Mouse (Mus musculus) forebrain, embryonic 10.5 days (tissue): ENCODE results near the gene Slc19a1. TPM values are rescaled to one million over a fixed set of nuclear protein-coding genes. Genes with fewer than 3 reads are reported as not detected.
A peak's percentile ranks its signal among the peaks of the same experiment; 100 is the strongest.

Experiments used
- DNase-seq: peaks from one replicate; pipeline ENCODE4 v3.0.0-alpha.2; 2017; ENCODE audit warnings: low spot score; ENCODE audit errors: extremely low spot score
- H3K27ac ChIP-seq: fragments of 300-500 bp; sonication (generic); 2 replicates; pipeline ENCODE4 v1.5.1; 2016; ENCODE audit warnings: mild to moderate bottlenecking
- H3K27me3 ChIP-seq: fragments of 300-500 bp; sonication (generic); 2 replicates; pipeline ENCODE4 v1.6.1; 2016; ENCODE audit warnings: mild to moderate bottlenecking; ENCODE audit not compliant: poor library complexity, severe bottlenecking
- H3K36me3 ChIP-seq: fragments of 300-500 bp; sonication (generic); replicated peaks from 2 replicates; pipeline ENCODE4 v1.6.1; 2016; ENCODE audit warnings: mild to moderate bottlenecking, moderate library complexity
- H3K4me1 ChIP-seq: fragments of 300-500 bp; sonication (generic); 2 replicates; pipeline ENCODE4 v1.6.1; 2016
- H3K4me3 ChIP-seq: fragments of 300-500 bp; sonication (generic); 2 replicates; pipeline ENCODE4 v1.5.1; 2016; ENCODE audit warnings: mild to moderate bottlenecking, moderate library complexity
- H3K9me3 ChIP-seq: fragments of 300-500 bp; sonication (generic); 2 replicates; pipeline ENCODE4 v1.6.1; 2016; ENCODE audit warnings: mild to moderate bottlenecking, moderate library complexity
- WGBS: fragments of 180-500 bp; shearing (Covaris S2); methylation state at CpG from one replicate; pipeline ENCODE4 v1.1.7; 2016; 5-methylcytosine and 5-hydroxymethylcytosine counted together
- polyA plus RNA-seq: library from polyadenylated mRNA; unstranded; fragments of >200 nt; fragmentation: Nextera tagmentation; extraction: Ambion mirVana; gene quantifications from 2 replicates; pipeline ENCODE4 v1.2.1, GENCODE M21; 2016

Slc19a1 gene
- polyA plus RNA-seq, 1 experiment from 2014 or later = 44.4 TPM

- WGBS = 40% methylated on average over 17 of the region's 17 CpGs
- no peak overlapping the region for H3K27ac ChIP-seq
Measured at GRCm38 (mm10) chr10:77021399-77022052, 10.5 kb upstream of the Slc19a1 start.

GRCm38 (mm10) chr10:77022301-77023130 lies 9.5 kb upstream of the Slc19a1 start:
- DNase-seq = no peak
- 90% methylated on average over 13 of the region's 13 CpGs for WGBS
- H3K36me3 ChIP-seq = no peaks in the 10 kb centered on the region
- peaks cover 5% of the 10 kb centered on the region for H3K4me1 ChIP-seq
- 0 out of 2 replicates have a peak, but pooled peaks cover 4% of the 10 kb centered on the region for H3K27me3 ChIP-seq
- H3K9me3 ChIP-seq = no peaks in the 10 kb centered on the region
- H3K4me3 ChIP-seq = no peak overlapping the region
- no peak overlapping the region for H3K27ac ChIP-seq

More at GRCm38 (mm10) chr10:77021399-77022052, 10.5 kb upstream of the Slc19a1 start:
- DNase-seq = peak; percentile 84
- Histone ChIP-seq H3K4me3 (peak overlapping the region; percentile 26), H3K9me3 (no peaks in the 10 kb centered on the region), H3K36me3 (no peaks in the 10 kb centered on the region), H3K27me3 (0 out of 2 replicates have a peak, but pooled peaks cover 4% of the 10 kb centered on the region), H3K4me1 (peaks cover 5% of the 10 kb centered on the region)

GRCm38 (mm10) chr10:77024231-77024630 lies 7.8 kb upstream of the Slc19a1 start:
- Histone ChIP-seq H3K27ac (no peak overlapping the region), H3K4me3 (no peak overlapping the region), H3K36me3 (no peaks in the 10 kb centered on the region), H3K9me3 (no peaks in the 10 kb centered on the region), H3K27me3 (0 out of 2 replicates have a peak, but pooled peaks cover 4% of the 10 kb centered on the region), H3K4me1 (peaks cover 5% of the 10 kb centered on the region)
- WGBS = 88% methylated on average over 5 of the region's 5 CpGs
- no peak for DNase-seq

- H3K4me1 ChIP-seq = peaks cover 3% of the 10 kb centered on the region
- H3K36me3 ChIP-seq = no peaks in the 10 kb centered on the region
- WGBS = 78% methylated on average over 3 of the region's 3 CpGs
- H3K9me3 ChIP-seq = no peaks in the 10 kb centered on the region
- H3K27ac ChIP-seq = no peak overlapping the region
- peaks cover 25% of the 10 kb centered on the region for H3K27me3 ChIP-seq
- no peak for DNase-seq
- H3K4me3 ChIP-seq = no peak overlapping the region
Measured at GRCm38 (mm10) chr10:77026944-77027343, 5.1 kb upstream of the Slc19a1 start.

GRCm38 (mm10) chr10:77028782-77029296 lies 3.2 kb upstream of the Slc19a1 start:
- peaks cover 25% of the 10 kb centered on the region for H3K27me3 ChIP-seq
- no peaks in the 10 kb centered on the region for H3K9me3 ChIP-seq
- no peaks in the 10 kb centered on the region for H3K36me3 ChIP-seq
- peaks cover 15% of the 10 kb centered on the region for H3K4me1 ChIP-seq
- WGBS = 81% methylated on average over 6 of the region's 6 CpGs
- H3K27ac ChIP-seq = no peak overlapping the region
- H3K4me3 ChIP-seq = no peak overlapping the region
- DNase-seq = no peak

GRCm38 (mm10) chr10:77029761-77030160 lies 2.3 kb upstream of the Slc19a1 start:
- Histone ChIP-seq H3K36me3 (no peaks in the 10 kb centered on the region), H3K27me3 (peaks cover 25% of the 10 kb centered on the region), H3K27ac (no peak overlapping the region), H3K9me3 (no peaks in the 10 kb centered on the region), H3K4me1 (peaks cover 24% of the 10 kb centered on the region), H3K4me3 (no peak overlapping the region)
- whole genome bisulfite sequencing = 89% methylated on average over 4 of the region's 4 CpGs
- no peak for DNase-seq

- H3K27ac ChIP-seq = no peak overlapping the region
- WGBS = 92% methylated on average over 5 of the region's 5 CpGs
- peaks cover 31% of the 10 kb centered on the region for H3K4me1 ChIP-seq
- H3K36me3 ChIP-seq = no peaks in the 10 kb centered on the region
- no peak for DNase-seq
- H3K4me3 ChIP-seq = no peak overlapping the region
- no peaks in the 10 kb centered on the region for H3K9me3 ChIP-seq
- peaks cover 25% of the 10 kb centered on the region for H3K27me3 ChIP-seq
Measured at GRCm38 (mm10) chr10:77030666-77031065, 1.4 kb upstream of the Slc19a1 start.

GRCm38 (mm10) chr10:77032591-77033322 lies 716 bp downstream of the Slc19a1 start:
- no peaks in the 10 kb centered on the region for H3K9me3 ChIP-seq
- under 1% methylated on average over 49 of the region's 49 CpGs for WGBS
- H3K27me3 ChIP-seq = peaks cover 25% of the 10 kb centered on the region
- peak overlapping the region; percentile 90 for H3K27ac ChIP-seq
- peak; percentile 93 for DNase-seq
- peaks cover 35% of the 10 kb centered on the region for H3K4me1 ChIP-seq
- H3K4me3 ChIP-seq = peak overlapping the region; percentile 83
- H3K36me3 ChIP-seq = peaks cover 15% of the 10 kb centered on the region

- peaks cover 35% of the 10 kb centered on the region for H3K4me1 ChIP-seq
- H3K36me3 ChIP-seq = peaks cover 22% of the 10 kb centered on the region
- no peaks in the 10 kb centered on the region for H3K9me3 ChIP-seq
- WGBS = 1% methylated on average over 30 of the region's 30 CpGs
- H3K4me3 ChIP-seq = peak overlapping the region; percentile 83
- H3K27ac ChIP-seq = peak overlapping the region; percentile 90
- H3K27me3 ChIP-seq = peaks cover 25% of the 10 kb centered on the region
- DNase-seq = peak; percentile 32
Measured at GRCm38 (mm10) chr10:77033323-77034025, 1.4 kb downstream of the Slc19a1 start.

GRCm38 (mm10) chr10:77035487-77035886 lies 3.4 kb downstream of the Slc19a1 start:
- 93% methylated on average over 6 of the region's 6 CpGs for WGBS
- peaks cover 18% of the 10 kb centered on the region for H3K27me3 ChIP-seq
- DNase-seq = no peak
- H3K27ac ChIP-seq = no peak overlapping the region
- peaks cover 42% of the 10 kb centered on the region for H3K36me3 ChIP-seq
- peaks cover 35% of the 10 kb centered on the region for H3K4me1 ChIP-seq
- H3K4me3 ChIP-seq = no peak overlapping the region
- H3K9me3 ChIP-seq = no peaks in the 10 kb centered on the region

- peaks cover 74% of the 10 kb centered on the region for H3K36me3 ChIP-seq
- WGBS = 81% methylated on average over 8 of the region's 8 CpGs
Measured at GRCm38 (mm10) chr10:77038579-77039174, 6.6 kb downstream of the Slc19a1 start.

More at GRCm38 (mm10) chr10:77038579-77039174, 6.6 kb downstream of the Slc19a1 start:
- Histone ChIP-seq H3K4me1 (peaks cover 21% of the 10 kb centered on the region), H3K27ac (no peak overlapping the region), H3K9me3 (no peaks in the 10 kb centered on the region), H3K27me3 (no peaks in the 10 kb centered on the region), H3K4me3 (no peak overlapping the region)
- DNase-seq = no peak
